Mouse (Mus musculus): ENCODE measurements at regions not wholly inside any gene's neighbourhood (a gene's known extent, or its start where the extent isn't known, plus 50 kb on each side); places are given as distances from the start of the nearest gene placed in this dataset.

- no peaks in the 10 kb centered on the region for H3K4me1 ChIP-seq (ENCODE audit: insufficient read depth, low read length)
- WGBS = 14% methylated on average over 2 of the region's 2 CpGs
- ATAC-seq (ENCODE audit: low FRiP score) (no peak), DNase-seq (ENCODE audit: low spot score) (peak; percentile 34)
- no peak overlapping the region for H3K27ac ChIP-seq (ENCODE audit: low read depth, low read length)
- H3K36me3 ChIP-seq (ENCODE audit: insufficient read depth, low read length) = no peaks in the 10 kb centered on the region
- no peak overlapping the region for H3K4me2 ChIP-seq (ENCODE audit: low read depth, low read length, poor library complexity, severe bottlenecking)
- H3K27me3 ChIP-seq (ENCODE audit: insufficient read depth, low read length) = no peaks in the 10 kb centered on the region
- TF ChIP-seq CTCF (IDR thresholded peaks at IDR 0.05) = no peak
- no peak overlapping the region for H3K9ac ChIP-seq (replicated peaks; ENCODE audit: low read length, poor library complexity, severe bottlenecking)
- H3K4me3 ChIP-seq (ENCODE audit: low read depth, low read length) = no peak overlapping the region
- H3K9me3 ChIP-seq (ENCODE audit: low read length) = no peaks in the 10 kb centered on the region
Measured at GRCm38 (mm10) chrX:77009336-77009735, 406.6 kb upstream of the Cldn34d start.

- Histone ChIP-seq H3K4me2 (ENCODE audit: low read depth, low read length, poor library complexity, severe bottlenecking) (no peak overlapping the region), H3K27me3 (ENCODE audit: insufficient read depth, low read length) (no peaks in the 10 kb centered on the region), H3K9ac (replicated peaks; ENCODE audit: low read length, poor library complexity, severe bottlenecking) (no peak overlapping the region), H3K4me1 (ENCODE audit: insufficient read depth, low read length) (no peaks in the 10 kb centered on the region), H3K9me3 (ENCODE audit: low read length) (no peaks in the 10 kb centered on the region), H3K4me3 (ENCODE audit: low read depth, low read length) (no peak overlapping the region), H3K27ac (ENCODE audit: low read depth, low read length) (no peak overlapping the region), H3K36me3 (ENCODE audit: insufficient read depth, low read length) (no peaks in the 10 kb centered on the region)
- no peak for TF ChIP-seq CTCF (IDR thresholded peaks at IDR 0.05)
- 68% methylated on average over 1 of the region's 1 CpGs for WGBS
- ATAC-seq (ENCODE audit: low FRiP score) (no peak), DNase-seq (ENCODE audit: low spot score) (peak; percentile 13)
Measured at GRCm38 (mm10) chrX:77013890-77014289, 411.2 kb upstream of the Cldn34d start.

GRCm38 (mm10) chrX:77050401-77051381 is 448.0 kb upstream of the Cldn34d start:
- H3K4me1 ChIP-seq (ENCODE audit: insufficient read depth, low read length) = no peaks in the 10 kb centered on the region
- H3K9ac ChIP-seq (replicated peaks; ENCODE audit: low read length, poor library complexity, severe bottlenecking) = no peak overlapping the region
- H3K27ac ChIP-seq (ENCODE audit: low read depth, low read length) = 0 out of 2 replicates have a peak overlapping the region, but pooled peaks have one; percentile 26
- ATAC-seq (ENCODE audit: low FRiP score) = no peak
- H3K9me3 ChIP-seq (ENCODE audit: low read length) = no peaks in the 10 kb centered on the region
- WGBS = 24% methylated on average over 5 of the region's 5 CpGs
- no peaks in the 10 kb centered on the region for H3K27me3 ChIP-seq (ENCODE audit: insufficient read depth, low read length)
- TF ChIP-seq CTCF (IDR thresholded peaks at IDR 0.05) = no peak
- H3K36me3 ChIP-seq (ENCODE audit: insufficient read depth, low read length) = no peaks in the 10 kb centered on the region
- H3K4me2 ChIP-seq (ENCODE audit: low read depth, low read length, poor library complexity, severe bottlenecking) = no peak overlapping the region
- DNase-seq (ENCODE audit: low spot score) = peak; percentile 82
- H3K4me3 ChIP-seq (ENCODE audit: low read depth, low read length) = no peak overlapping the region

GRCm38 (mm10) chrX:77052036-77052435 is 449.3 kb upstream of the Cldn34d start:
- no peaks in the 10 kb centered on the region for H3K4me1 ChIP-seq (ENCODE audit: insufficient read depth, low read length)
- ATAC-seq (ENCODE audit: low FRiP score) (no peak), DNase-seq (ENCODE audit: low spot score) (no peak)
- H3K9ac ChIP-seq (replicated peaks; ENCODE audit: low read length, poor library complexity, severe bottlenecking) = no peak overlapping the region
- H3K9me3 ChIP-seq (ENCODE audit: low read length) = no peaks in the 10 kb centered on the region
- no peak for TF ChIP-seq CTCF (IDR thresholded peaks at IDR 0.05)
- no peak overlapping the region for H3K4me2 ChIP-seq (ENCODE audit: low read depth, low read length, poor library complexity, severe bottlenecking)
- H3K27ac ChIP-seq (ENCODE audit: low read depth, low read length) = no peak overlapping the region
- no peak overlapping the region for H3K4me3 ChIP-seq (ENCODE audit: low read depth, low read length)
- 64% methylated on average over 1 of the region's 1 CpGs for WGBS
- no peaks in the 10 kb centered on the region for H3K36me3 ChIP-seq (ENCODE audit: insufficient read depth, low read length)
- H3K27me3 ChIP-seq (ENCODE audit: insufficient read depth, low read length) = no peaks in the 10 kb centered on the region

- no peaks in the 10 kb centered on the region for H3K27me3 ChIP-seq (ENCODE audit: insufficient read depth, low read length)
- no peak overlapping the region for H3K9ac ChIP-seq (replicated peaks; ENCODE audit: low read length, poor library complexity, severe bottlenecking)
- ATAC-seq (ENCODE audit: low FRiP score) (no peak), DNase-seq (ENCODE audit: low spot score) (no peak)
- no peak for TF ChIP-seq CTCF (IDR thresholded peaks at IDR 0.05)
- H3K4me1 ChIP-seq (ENCODE audit: insufficient read depth, low read length) = no peaks in the 10 kb centered on the region
- no peak overlapping the region for H3K4me2 ChIP-seq (ENCODE audit: low read depth, low read length, poor library complexity, severe bottlenecking)
- no peaks in the 10 kb centered on the region for H3K9me3 ChIP-seq (ENCODE audit: low read length)
- no peak overlapping the region for H3K27ac ChIP-seq (ENCODE audit: low read depth, low read length)
- 71% methylated on average over 4 of the region's 4 CpGs for WGBS
- H3K36me3 ChIP-seq (ENCODE audit: insufficient read depth, low read length) = no peaks in the 10 kb centered on the region
- no peak overlapping the region for H3K4me3 ChIP-seq (ENCODE audit: low read depth, low read length)
Measured at GRCm38 (mm10) chrX:77079776-77080175, 431.0 kb upstream of the Tbl1x start.

GRCm38 (mm10) chrX:77082716-77083115 is 428.1 kb upstream of the Tbl1x start:
- no peak for ATAC-seq (ENCODE audit: low FRiP score)

More at GRCm38 (mm10) chrX:77082716-77083115, 428.1 kb upstream of the Tbl1x start:
- Histone ChIP-seq H3K9me3 (ENCODE audit: low read length) (no peaks in the 10 kb centered on the region), H3K36me3 (ENCODE audit: insufficient read depth, low read length) (no peaks in the 10 kb centered on the region), H3K9ac (replicated peaks; ENCODE audit: low read length, poor library complexity, severe bottlenecking) (no peak overlapping the region), H3K4me2 (ENCODE audit: low read depth, low read length, poor library complexity, severe bottlenecking) (no peak overlapping the region), H3K4me3 (ENCODE audit: low read depth, low read length) (no peak overlapping the region), H3K27ac (ENCODE audit: low read depth, low read length) (no peak overlapping the region), H3K4me1 (ENCODE audit: insufficient read depth, low read length) (no peaks in the 10 kb centered on the region), H3K27me3 (ENCODE audit: insufficient read depth, low read length) (no peaks in the 10 kb centered on the region)
- TF ChIP-seq CTCF (IDR thresholded peaks at IDR 0.05) = no peak
- no peak for DNase-seq (ENCODE audit: low spot score)
- WGBS = 79% methylated on average over 1 of the region's 1 CpGs
